Mouse (Mus musculus) thymus, postnatal 0 days (tissue): ENCODE measurements around the gene Zfhx3. TPM values are rescaled to one million over a fixed set of nuclear protein-coding genes. Genes with fewer than 3 reads are reported as not detected.

Experiments used
- DNase-seq: peaks from one replicate; pipeline ENCODE4 v3.0.0-alpha.2; 2015; ENCODE audit warnings: low spot score
- polyA plus RNA-seq: library from polyadenylated mRNA; unstranded; fragments of >200 nt; fragmentation: Nextera tagmentation; extraction: Ambion mirVana; gene quantifications from 2 replicates; pipeline ENCODE4 v1.2.1, GENCODE M21; 2015

Zfhx3 gene
- polyA plus RNA-seq, 1 experiment from 2014 or later = 1.9 TPM

- DNase-seq = no peak
Measured at GRCm38 (mm10) chr8:108884947-108885346, 942.5 kb downstream of the Zfhx3 start.

- DNase-seq = no peak
Measured at GRCm38 (mm10) chr8:108885450-108885849, 943.0 kb downstream of the Zfhx3 start.

- no peak for DNase-seq
Measured at GRCm38 (mm10) chr8:108885861-108886260, 943.4 kb downstream of the Zfhx3 start.

- DNase-seq = peak; percentile 92
Measured at GRCm38 (mm10) chr8:108886599-108887255, 944.3 kb downstream of the Zfhx3 start.

- peak; percentile 91 for DNase-seq
Measured at GRCm38 (mm10) chr8:108887256-108887615, 944.8 kb downstream of the Zfhx3 start.

- DNase-seq = no peak
Measured at GRCm38 (mm10) chr8:108887890-108888289, 945.4 kb downstream of the Zfhx3 start.

- DNase-seq = no peak
Measured at GRCm38 (mm10) chr8:108888924-108889323, 946.5 kb downstream of the Zfhx3 start.

- no peak for DNase-seq
Measured at GRCm38 (mm10) chr8:108889406-108889805, 947.0 kb downstream of the Zfhx3 start.

GRCm38 (mm10) chr8:108894287-108894686 lies 951.8 kb downstream of the Zfhx3 start:
- no peak for DNase-seq

- no peak for DNase-seq
Measured at GRCm38 (mm10) chr8:108896468-108897346, 954.3 kb downstream of the Zfhx3 start.

- DNase-seq = no peak
Measured at GRCm38 (mm10) chr8:108897347-108898100, 955.1 kb downstream of the Zfhx3 start.

GRCm38 (mm10) chr8:108899251-108899771 lies 956.9 kb downstream of the Zfhx3 start:
- no peak for DNase-seq

- DNase-seq = no peak
Measured at GRCm38 (mm10) chr8:108900541-108900940, 958.1 kb downstream of the Zfhx3 start.

- no peak for DNase-seq
Measured at GRCm38 (mm10) chr8:108901208-108901607, 958.8 kb downstream of the Zfhx3 start.

GRCm38 (mm10) chr8:108903550-108903949 lies 961.1 kb downstream of the Zfhx3 start:
- no peak for DNase-seq

GRCm38 (mm10) chr8:108904288-108904971 lies 962.0 kb downstream of the Zfhx3 start:
- DNase-seq = peak; percentile 46

- DNase-seq = no peak
Measured at GRCm38 (mm10) chr8:108908066-108908465, 965.6 kb downstream of the Zfhx3 start.

- DNase-seq = no peak
Measured at GRCm38 (mm10) chr8:108908540-108908939, 966.1 kb downstream of the Zfhx3 start.

- no peak for DNase-seq
Measured at GRCm38 (mm10) chr8:108909035-108909434, 966.6 kb downstream of the Zfhx3 start.

- no peak for DNase-seq
Measured at GRCm38 (mm10) chr8:108909455-108909854, 967.0 kb downstream of the Zfhx3 start.

GRCm38 (mm10) chr8:108910843-108911242 lies 968.4 kb downstream of the Zfhx3 start:
- DNase-seq = no peak
